Mouse (Mus musculus): ENCODE data around the gene Zfp704.

GRCm38 (mm10) chr3:9604941-9605340 lies 4.9 kb downstream of the Zfp704 start:
- TF ChIP-seq TAL1 (IDR thresholded peaks at IDR 0.05; ENCODE audit: low read length) (no peak), GATA1 (IDR thresholded peaks at IDR 0.05; ENCODE audit: low read length) (no peak)
